9 mouse cellular contexts compared by ENCODE assay signal in genomic region chr16:32682194-32682593, GRCm38 (mm10). TPM values are rescaled to one million over a fixed set of nuclear protein-coding genes. Genes with fewer than 3 reads are reported as not detected.
DNase-seq lines count a peak whose midpoint lies in the region; ATAC-seq and TF ChIP-seq lines count a peak whose summit lies in the region.
"Had no signal": no experiment of that assay in that cellular context is flagged by ENCODE, and none has a peak within 500 bp of the region (broad histone marks: within the 10 kb centered on the region; RNA-seq: fewer than 3 reads in every experiment).

No protein-coding gene starts in this region.

- H3K4me3 ChIP-seq in forebrain, embryonic 11.5 days (ENCODE audit: low read depth, low read length) = no peak overlapping the region
- H3K4me3 ChIP-seq in forebrain, embryonic 12.5 days (replicated peaks) = no peak overlapping the region
- H3K4me3 ChIP-seq in lung, adult 2 months (replicated peaks; ENCODE audit: extremely low read depth, low read depth, low read length) = no peak overlapping the region

- TF ChIP-seq CTCF in lung, adult 2 months (IDR thresholded peaks at IDR 0.05; ENCODE audit: insufficient read depth, low read length) = peak; percentile 80

- no peak for TF ChIP-seq POLR2A in lung, adult 2 months (IDR thresholded peaks at IDR 0.05; ENCODE audit: borderline replicate concordance, extremely low read depth, low read depth, low read length)

- H3K4me2 ChIP-seq in forebrain, embryonic 11.5 days (ENCODE audit: low read depth, low read length, severe bottlenecking) = no peak overlapping the region
- no peak overlapping the region for H3K4me2 ChIP-seq in forebrain, embryonic 12.5 days

- ATAC-seq in forebrain, embryonic 11.5 days (replicated peaks; ENCODE audit: low FRiP score) = no peak; the same call in 1 of the 2 replicates
- no peak for ATAC-seq in forebrain, embryonic 12.5 days (ENCODE audit: low FRiP score)

- H3K36me3 ChIP-seq in forebrain, embryonic 11.5 days (ENCODE audit: control insufficient read depth, insufficient read depth, low read length) = no peaks in the 10 kb centered on the region
- H3K36me3 ChIP-seq in forebrain, embryonic 12.5 days (replicated peaks) = peaks cover 47% of the 10 kb centered on the region

- DNase-seq in forebrain, embryonic 11.5 days (ENCODE audit: low spot score) = peak; percentile 72
- peak; percentile 93 for DNase-seq in 3T3-L1 (ENCODE audit: low read depth, low spot score)
- peak; percentile 71 to 73 for DNase-seq in adrenal gland, adult 18-20 months (ENCODE audit: low spot score in 2 of 2)
- DNase-seq in embryo, embryonic 9.5 days (ENCODE audit: extremely low spot score) = peak; percentile 69
- peak; percentile 90 for DNase-seq in induced T-regulatory cell, adult 2 months (ENCODE audit: low read depth)
- DNase-seq in lung, adult 2 months = peak; percentile 62
- peak; percentile 75 for DNase-seq in right cerebral cortex, postnatal 4 days

- no peaks in the 10 kb centered on the region for H3K27me3 ChIP-seq in forebrain, embryonic 11.5 days (ENCODE audit: control insufficient read depth, insufficient read depth, low read length)
- no peaks in the 10 kb centered on the region for H3K27me3 ChIP-seq in forebrain, embryonic 12.5 days

- H3K4me1 ChIP-seq in forebrain, embryonic 11.5 days (replicated peaks; ENCODE audit: control insufficient read depth, insufficient read depth, low read length) = no peaks in the 10 kb centered on the region
- no peaks in the 10 kb centered on the region for H3K4me1 ChIP-seq in forebrain, embryonic 12.5 days
- no peaks in the 10 kb centered on the region for H3K4me1 ChIP-seq in lung, adult 2 months (ENCODE audit: control insufficient read depth, insufficient read depth, low read length)

- no peaks in the 10 kb centered on the region for H3K9me3 ChIP-seq in forebrain, embryonic 11.5 days (ENCODE audit: control insufficient read depth, low read length)
- no peaks in the 10 kb centered on the region for H3K9me3 ChIP-seq in forebrain, embryonic 12.5 days

- no peak overlapping the region for H3K9ac ChIP-seq in forebrain, embryonic 11.5 days (ENCODE audit: low read length)
- no peak overlapping the region for H3K9ac ChIP-seq in forebrain, embryonic 12.5 days

- 41% methylated on average over 5 of the region's 5 CpGs for WGBS in forebrain, embryonic 11.5 days
- 38% methylated on average over 5 of the region's 5 CpGs for WGBS in forebrain, embryonic 12.5 days
- WGBS in lung, adult 2 months = 16% methylated on average over 5 of the region's 5 CpGs

- H3K27ac ChIP-seq in forebrain, embryonic 11.5 days (ENCODE audit: low read depth, low read length) = no peak overlapping the region
- H3K27ac ChIP-seq in forebrain, embryonic 12.5 days = no peak overlapping the region

RNA-seq across cellular contexts. Expression of gene Tnk2, which starts 38.5 kb away (rescaled TPM):
- polyA plus RNA-seq in forebrain, embryonic 11.5 days (2014; fragmentation: Nextera tagmentation; extraction: Ambion mirVana) = 11.2 and 12.1 TPM in 2 replicates
- polyA plus RNA-seq in forebrain, embryonic 12.5 days (2016; fragmentation: Nextera tagmentation; extraction: Ambion mirVana) = 13.9 and 14.2 TPM in 2 replicates
- total RNA-seq in adrenal gland, adult 18-20 months (2021) = 10 to 100 TPM; 29.9 to 33.1 TPM
- 107 and 119 TPM in 2 replicates for polyA plus RNA-seq in lung, adult 2 months (2012; rRNA removed)

RNA-seq across cellular contexts. Expression of gene Muc4, which starts 53.5 kb away (rescaled TPM):
- 0.12 TPM in 1 of 2 replicates, not detected in the other for polyA plus RNA-seq in forebrain, embryonic 11.5 days (2014; fragmentation: Nextera tagmentation; extraction: Ambion mirVana)
- 0.19 and 0.28 TPM in 2 replicates for polyA plus RNA-seq in forebrain, embryonic 12.5 days (2016; fragmentation: Nextera tagmentation; extraction: Ambion mirVana)
- total RNA-seq in adrenal gland, adult 18-20 months (2021) = not detected
- polyA plus RNA-seq in lung, adult 2 months (2012; rRNA removed) = 17.3 and 18.9 TPM in 2 replicates
- total RNA-seq: layer of hippocampus, adult 8-10 months had no signal

Comparison
In these comparisons a context has a peak if more than half of its experiments do, and no peak if none do; other contexts are left out.
1. RNA of gene Muc4, which starts 53.5 kb away (polyA plus RNA-seq): 17.3 to 18.9 TPM in lung, adult 2 months; 0.19 to 0.28 TPM in forebrain, embryonic 12.5 days and 0.12 TPM in forebrain, embryonic 11.5 days; every median in the first group is over 10 times any median in the second.
2. Peak in every context shown above with its lines, with median percentiles within 50 percentile points of each other: DNase-seq.